Mouse (Mus musculus) regulatory T cell (primary cell): ENCODE data around the gene Utp3.

Experiments used
- in situ Hi-C: fragments of 300-600 bp; cut with MboI, MseI; formaldehyde crosslinking; loops from one replicate; pipeline ENCODE4 v1.15.1; 2025; ENCODE audit warnings: high pct_unique_total_duplicates

The Utp3 gene

GRCm38 (mm10) chr5:88569541-88569940, 15.3 kb downstream of the Utp3 start:
- in situ Hi-C loops = no loop called here

- in situ Hi-C loops = no loop called here
These were observed 20.6 kb downstream of the Utp3 start for GRCm38 (mm10) chr5:88574829-88575228.

DNA sequence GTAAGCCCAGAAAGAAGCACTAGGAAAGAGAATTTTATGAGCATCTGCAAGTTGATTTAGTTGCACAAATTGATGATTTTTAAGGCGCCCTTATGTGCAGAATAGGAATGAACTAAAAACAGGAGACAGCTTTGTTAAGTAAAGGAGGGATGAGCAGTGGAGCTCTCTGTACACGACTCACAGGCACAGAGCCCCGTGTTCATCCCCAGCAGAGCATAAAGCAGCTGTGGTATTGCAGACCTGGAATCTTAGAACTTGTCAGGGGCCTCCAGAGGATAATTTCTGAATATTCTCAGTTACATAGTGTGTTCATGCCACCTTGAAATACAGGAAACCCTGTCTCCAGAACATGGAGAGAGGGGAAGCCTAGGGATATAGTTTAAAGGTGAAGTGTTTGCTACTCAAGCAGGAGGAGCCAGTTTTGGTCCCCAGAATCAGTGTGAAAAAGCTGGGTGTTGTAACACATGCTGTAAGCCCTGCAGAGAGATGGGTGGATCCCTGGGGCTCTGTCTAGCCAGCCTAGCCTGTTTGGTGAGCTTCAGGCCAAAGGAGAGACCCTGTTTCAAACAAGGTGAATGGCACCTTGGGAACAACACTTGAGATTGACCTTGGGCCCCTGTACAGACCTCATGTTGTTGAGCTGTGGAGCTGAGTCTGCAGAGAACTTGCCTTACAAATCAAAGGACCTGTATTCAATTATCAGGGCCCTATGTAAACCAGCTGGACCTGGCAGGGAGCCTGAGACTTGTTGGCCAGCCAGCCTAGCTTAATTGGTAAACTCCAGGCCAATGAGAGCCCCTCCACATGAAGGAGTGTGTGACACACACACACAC, 21.5 kb downstream of the Utp3 start:
- in situ Hi-C loops = no loop called here

GRCm38 (mm10) chr5:88580681-88581080, 26.4 kb downstream of the Utp3 start:
- in situ Hi-C loops = no loop called here

DNA sequence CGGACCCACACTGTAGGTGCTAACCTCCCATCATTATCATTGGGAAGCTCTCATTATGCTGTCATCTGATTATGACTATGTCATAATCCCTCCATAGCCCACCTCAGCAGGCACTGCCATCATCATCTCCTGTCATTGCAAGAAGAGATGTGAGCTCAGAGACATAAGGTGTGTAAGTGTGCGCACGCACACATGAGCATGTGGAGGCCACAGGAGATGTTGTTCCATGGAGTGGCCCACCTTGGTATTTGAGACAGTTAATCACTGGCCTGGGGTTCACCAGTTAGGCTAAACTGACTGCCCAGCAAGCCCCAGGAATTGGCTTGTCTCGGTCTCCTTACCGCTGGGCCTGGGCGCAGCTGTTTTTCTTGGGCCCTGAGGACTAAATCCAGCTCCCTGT, 27.1 kb downstream of the Utp3 start:
- in situ Hi-C loops = no loop called here

GRCm38 (mm10) chr5:88583271-88584031, 29.2 kb downstream of the Utp3 start:
- in situ Hi-C loops = no loop called here

- in situ Hi-C loops = no loop called here
These were observed 29.8 kb downstream of the Utp3 start for GRCm38 (mm10) chr5:88584061-88584460.

DNA sequence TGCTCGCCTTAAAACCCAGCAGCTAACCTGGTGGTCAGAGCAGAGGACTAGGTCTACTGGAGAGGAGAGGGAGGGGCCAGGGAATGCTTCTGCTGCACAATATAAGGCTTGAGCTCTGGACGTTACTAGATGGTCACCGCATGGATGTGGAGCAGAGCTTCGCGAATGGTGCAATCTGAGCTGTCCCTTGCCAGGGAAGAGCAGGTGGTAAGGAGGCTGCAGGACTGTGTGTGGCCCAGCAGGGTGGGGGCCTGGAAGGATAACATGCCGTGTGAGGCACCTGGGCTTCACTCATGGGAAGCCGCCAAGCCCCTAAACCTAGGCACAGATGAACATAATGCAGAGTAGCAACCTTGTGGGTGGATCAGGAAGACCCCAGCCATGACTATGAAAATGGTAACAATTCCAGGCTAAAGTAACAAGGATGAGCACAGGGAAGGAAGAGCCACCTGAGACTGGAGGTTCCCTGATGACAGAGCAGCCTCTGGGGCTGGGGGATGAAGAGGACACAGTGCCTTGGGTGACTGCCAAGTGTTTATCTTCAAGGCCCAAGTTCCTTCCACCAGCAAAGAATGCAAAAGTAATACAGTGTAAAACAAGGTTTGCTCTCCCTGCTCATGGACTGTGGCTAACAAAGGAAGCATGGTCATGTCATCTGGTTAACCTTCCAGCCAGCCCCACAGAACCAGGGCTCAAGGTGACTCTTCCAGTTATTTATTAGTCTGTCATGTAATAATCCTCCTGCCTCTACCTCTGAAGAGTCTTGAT, 32.3 kb downstream of the Utp3 start:
- in situ Hi-C loops = no loop called here

DNA sequence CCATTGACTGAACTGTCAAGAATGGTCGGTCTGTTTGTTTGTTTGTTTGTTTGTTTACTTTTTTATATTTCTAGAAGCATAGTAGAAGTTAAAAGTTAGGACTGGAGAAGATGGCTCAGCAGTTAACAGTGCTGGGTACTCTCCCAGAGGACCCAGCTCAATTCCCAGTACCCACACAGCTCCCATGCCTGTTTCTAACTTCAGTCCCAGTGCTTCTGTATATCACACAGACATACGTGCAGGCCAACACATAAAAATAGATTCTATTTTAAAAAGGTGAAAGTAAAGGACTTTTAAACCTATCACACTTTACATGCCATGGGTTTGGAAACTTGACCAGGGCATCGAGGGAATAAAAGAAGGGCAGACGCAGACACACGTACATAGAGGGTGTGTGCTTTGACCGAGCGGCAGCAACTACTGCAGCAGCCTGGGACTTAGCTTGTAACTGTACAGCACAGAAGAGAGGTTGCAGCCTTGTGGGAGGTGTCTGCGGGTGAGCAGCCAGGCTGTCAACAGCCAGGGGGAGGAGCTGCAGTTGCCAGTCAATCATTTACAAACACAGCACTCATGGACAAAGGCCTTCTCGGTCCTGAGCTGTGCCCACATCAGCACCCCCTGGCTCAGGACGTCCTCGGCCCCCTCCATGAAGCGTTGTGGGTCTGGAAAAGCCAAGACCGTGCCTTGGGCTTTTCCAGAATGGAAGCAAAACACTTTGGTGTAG, 33.1 kb downstream of the Utp3 start:
- in situ Hi-C loops = no loop called here

GRCm38 (mm10) chr5:88588481-88588880, 34.2 kb downstream of the Utp3 start:
- in situ Hi-C loops = no loop called here

GRCm38 (mm10) chr5:88593421-88594172, 39.3 kb downstream of the Utp3 start:
- in situ Hi-C loops = no loop called here

DNA sequence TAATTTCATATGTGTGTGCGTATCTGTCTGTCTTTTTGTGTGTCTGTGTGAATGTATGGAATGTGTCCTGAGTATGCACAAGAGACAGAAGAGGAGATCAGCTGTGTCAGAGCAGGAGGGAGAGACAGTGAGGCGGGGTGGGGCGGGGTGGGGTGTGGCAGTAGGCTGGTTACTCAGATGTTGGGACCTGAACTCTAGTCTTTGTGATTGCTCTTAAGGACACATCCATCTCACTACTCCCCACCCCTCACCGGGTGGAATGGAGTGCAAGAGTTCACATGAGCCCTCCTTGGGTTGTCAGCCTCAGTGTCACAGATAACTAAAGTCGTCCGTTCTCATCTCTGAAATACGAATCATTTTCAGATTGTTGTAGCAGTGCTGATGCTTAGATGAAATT, 39.9 kb downstream of the Utp3 start:
- in situ Hi-C loops = no loop called here

- in situ Hi-C loops = no loop called here
These were observed 41.5 kb downstream of the Utp3 start for GRCm38 (mm10) chr5:88595537-88596455.

GRCm38 (mm10) chr5:88598961-88599360, 44.7 kb downstream of the Utp3 start:
- in situ Hi-C loops = no loop called here

DNA sequence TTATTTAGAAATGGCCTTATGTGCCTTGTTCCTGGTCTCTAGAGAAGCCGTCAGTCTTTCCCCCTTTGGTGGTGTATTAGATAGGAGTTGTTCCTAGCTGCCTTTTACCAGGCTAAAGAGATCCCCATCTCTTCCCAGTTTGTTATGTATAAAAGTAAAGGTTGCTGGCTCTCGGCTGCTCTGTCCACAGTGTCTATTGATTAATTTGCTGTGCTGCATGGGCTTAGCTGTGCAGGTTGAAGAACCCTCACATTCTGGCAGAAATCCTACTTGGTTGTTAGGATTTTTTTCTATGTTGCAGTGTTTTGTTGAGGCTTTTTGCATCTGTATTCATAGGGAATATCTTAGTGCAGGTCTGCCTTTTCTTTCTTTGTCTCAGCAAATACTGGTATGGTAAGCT, 47.8 kb downstream of the Utp3 start:
- in situ Hi-C loops = no loop called here

DNA sequence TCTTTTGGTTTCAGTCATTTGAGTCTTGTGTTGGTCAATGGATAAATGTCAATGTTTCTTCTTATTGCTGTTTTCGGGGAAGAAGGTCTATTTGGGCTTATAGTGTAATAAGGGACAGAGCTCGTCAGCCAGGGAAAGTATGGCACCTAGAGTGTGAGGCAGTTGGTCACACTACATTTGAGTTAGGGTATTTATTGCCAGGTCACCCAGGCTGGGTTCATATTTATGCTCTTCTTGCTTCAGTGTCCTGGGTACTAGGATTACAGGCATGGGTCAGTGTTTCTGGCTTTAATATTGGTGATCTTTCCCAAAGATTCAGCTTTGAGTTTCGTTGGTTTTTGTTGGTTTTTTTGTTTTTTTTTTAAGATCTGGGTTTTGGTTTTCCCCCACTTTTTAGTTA, 48.5 kb downstream of the Utp3 start:
- in situ Hi-C loops = no loop called here

- in situ Hi-C loops = no loop called here
These were observed 49.8 kb downstream of the Utp3 start for GRCm38 (mm10) chr5:88604046-88604445.

DNA sequence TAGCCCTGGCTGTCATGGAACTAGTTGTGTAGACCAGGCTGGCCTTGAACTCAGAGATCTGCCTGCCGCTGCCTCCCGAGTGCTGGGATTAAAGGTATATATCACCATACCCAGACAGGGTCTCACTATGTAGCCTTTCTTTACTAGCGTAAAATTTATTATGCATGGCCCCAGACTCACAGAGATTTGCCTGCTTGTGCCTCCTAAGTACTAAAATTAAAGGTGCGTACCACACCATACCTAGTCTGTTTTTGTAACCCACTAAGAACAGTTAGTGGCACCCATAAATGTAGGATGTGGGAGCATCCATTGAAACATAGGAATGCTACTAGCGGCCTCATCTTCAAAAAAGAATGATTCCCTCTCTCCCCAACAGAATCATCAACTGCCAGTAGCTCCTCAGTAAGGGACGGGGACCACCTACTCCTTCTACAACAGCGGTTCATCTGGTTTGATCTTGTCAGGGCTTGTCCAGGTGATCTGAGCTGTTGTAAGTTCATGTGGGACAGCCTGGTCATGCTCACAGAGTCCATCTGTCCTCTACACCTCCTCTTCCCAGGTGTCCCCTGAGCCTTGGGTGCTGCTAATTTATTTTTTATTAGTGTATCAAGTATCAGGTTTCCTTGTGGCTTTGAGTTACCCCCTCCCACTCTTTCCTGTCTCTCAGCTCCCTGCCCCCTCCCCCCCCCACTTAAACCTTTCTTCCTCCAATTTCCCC, 50.5 kb downstream of the Utp3 start:
- in situ Hi-C loops = no loop called here
